10 mouse cellular contexts compared by ENCODE assay signal in genomic region chr8:121570335-121570734, GRCm38 (mm10). TPM values are rescaled to one million over a fixed set of nuclear protein-coding genes. Genes with fewer than 3 reads are reported as not detected.
A peak's percentile ranks its signal among the peaks of the same experiment; 100 is the strongest.
DNase-seq lines count a peak whose midpoint lies in the region; ATAC-seq and TF ChIP-seq lines count a peak whose summit lies in the region.
"Had no signal": no experiment of that assay in that cellular context is flagged by ENCODE, and none has a peak within 500 bp of the region (broad histone marks: within the 10 kb centered on the region; RNA-seq: fewer than 3 reads in every experiment).

No protein-coding gene starts in this region.

- TF ChIP-seq EP300 in heart, postnatal 0 days (IDR thresholded peaks at IDR 0.05; ENCODE audit: low read depth), result no peak

- H3K9ac ChIP-seq in heart, embryonic 13.5 days, result 0 out of 2 replicates have a peak overlapping the region, but pooled peaks have one; percentile 26
- H3K9ac ChIP-seq in heart, postnatal 0 days (replicated peaks; ENCODE audit: low read depth, low read length), result no peak overlapping the region
- no peak overlapping the region for H3K9ac ChIP-seq in forebrain, embryonic 16.5 days (replicated peaks; ENCODE audit: low read depth, low read length)
- H3K9ac ChIP-seq: embryonic facial prominence, embryonic 13.5 days had no signal

- WGBS in heart, embryonic 13.5 days, result 70% methylated on average over 21 of the region's 21 CpGs
- 73% methylated on average over 21 of the region's 21 CpGs for WGBS in heart, postnatal 0 days
- 91% methylated on average over 21 of the region's 21 CpGs for WGBS in forebrain, embryonic 16.5 days

- H3K4me3 ChIP-seq in heart, embryonic 13.5 days, result peak overlapping the region; percentile 22
- no peak overlapping the region for H3K4me3 ChIP-seq in heart, postnatal 0 days (ENCODE audit: low read depth, low read length)
- no peak overlapping the region for H3K4me3 ChIP-seq in forebrain, embryonic 16.5 days (replicated peaks; ENCODE audit: low read length)
- H3K4me3 ChIP-seq: embryonic facial prominence, embryonic 13.5 days had no signal

- no peak overlapping the region for H3K27ac ChIP-seq in heart, embryonic 13.5 days (replicated peaks)
- no peak overlapping the region for H3K27ac ChIP-seq in heart, postnatal 0 days (ENCODE audit: low read depth)
- H3K27ac ChIP-seq in forebrain, embryonic 16.5 days (ENCODE audit: low read length), result no peak overlapping the region
- H3K27ac ChIP-seq: embryonic facial prominence, embryonic 13.5 days had no signal

- ATAC-seq in heart, embryonic 13.5 days (ENCODE audit: extremely low read depth, insufficient number of reproducible peaks, low FRiP score, low TSS enrichment), result no peak
- peak; percentile 24 for ATAC-seq in activated CD4-positive, CD25-positive, alpha-beta regulatory T cell, adult 4 months
- no peak for ATAC-seq in heart, postnatal 0 days (ENCODE audit: insufficient read depth, low read depth)
- ATAC-seq in forebrain, embryonic 16.5 days, result no peak

- H3K27me3 ChIP-seq in heart, embryonic 13.5 days (replicated peaks), result no peaks in the 10 kb centered on the region
- no peaks in the 10 kb centered on the region for H3K27me3 ChIP-seq in heart, postnatal 0 days (ENCODE audit: control insufficient read depth, insufficient read depth, low read length)
- H3K27me3 ChIP-seq in forebrain, embryonic 16.5 days (replicated peaks; ENCODE audit: control insufficient read depth, insufficient read depth, low read length), result no peaks in the 10 kb centered on the region
- H3K27me3 ChIP-seq: embryonic facial prominence, embryonic 13.5 days had no signal

- H3K36me3 ChIP-seq in heart, embryonic 13.5 days, result peaks cover 10% of the 10 kb centered on the region
- no peaks in the 10 kb centered on the region for H3K36me3 ChIP-seq in heart, postnatal 0 days (replicated peaks; ENCODE audit: control insufficient read depth, insufficient read depth, low read length)
- H3K36me3 ChIP-seq in forebrain, embryonic 16.5 days (ENCODE audit: control insufficient read depth, insufficient read depth), result no peaks in the 10 kb centered on the region

- H3K9me3 ChIP-seq in heart, embryonic 13.5 days, result no peaks in the 10 kb centered on the region
- no peaks in the 10 kb centered on the region for H3K9me3 ChIP-seq in heart, postnatal 0 days (replicated peaks; ENCODE audit: control insufficient read depth, low read length)
- no peaks in the 10 kb centered on the region for H3K9me3 ChIP-seq in forebrain, embryonic 16.5 days (ENCODE audit: control insufficient read depth, low read length)
- H3K9me3 ChIP-seq: embryonic facial prominence, embryonic 13.5 days had no signal

- peaks cover 22% of the 10 kb centered on the region for H3K4me1 ChIP-seq in heart, embryonic 13.5 days
- peaks cover 9% of the 10 kb centered on the region; the same call in 1 of the 2 replicates for H3K4me1 ChIP-seq in heart, postnatal 0 days (ENCODE audit: control insufficient read depth, insufficient read depth)
- peaks cover 3% of the 10 kb centered on the region; the same call in 1 of the 2 replicates for H3K4me1 ChIP-seq in forebrain, embryonic 16.5 days (replicated peaks; ENCODE audit: control insufficient read depth, insufficient read depth, low read length)

- DNase-seq in heart, postnatal 14 days, result no peak
- no peak for DNase-seq in heart, postnatal 0 days (ENCODE audit: low spot score)
- DNase-seq in lung, postnatal 4 days, result peak; percentile 55 to 71
- DNase-seq in cerebellum, postnatal 25 days, result no peak
- no peak for DNase-seq in left cerebral cortex, postnatal 4 days
- DNase-seq: kidney, adult 18-20 months had no signal

- intact Hi-C loops in heart, postnatal 14 days (cut with DNase I), result no loop called here
- intact Hi-C loops in left cerebral cortex, postnatal 4 days (cut with DNase I), result no loop called here

- no peak for TF ChIP-seq CTCF in heart, postnatal 0 days (IDR thresholded peaks at IDR 0.05; ENCODE audit: low read depth)

- peak overlapping the region; percentile 49 for H3K4me2 ChIP-seq in heart, embryonic 13.5 days
- peak overlapping the region; percentile 12; the same call in 1 of the 2 replicates for H3K4me2 ChIP-seq in heart, postnatal 0 days (ENCODE audit: low read depth, low read length)
- no peak overlapping the region for H3K4me2 ChIP-seq in forebrain, embryonic 16.5 days (ENCODE audit: low read length)
- H3K4me2 ChIP-seq: embryonic facial prominence, embryonic 13.5 days had no signal

RNA-seq across cellular contexts. Expression of gene Fbxo31, which starts 8.3 kb away (rescaled TPM):
- polyA plus RNA-seq in heart, embryonic 13.5 days (2015; fragmentation: Nextera tagmentation; extraction: Ambion mirVana), result 7.8 and 9.8 TPM in 2 replicates
- 10 to 100 TPM; 74.4 to 93.8 TPM for total RNA-seq in heart, postnatal 14 days (2021)
- polyA plus RNA-seq in activated CD4-positive, CD25-positive, alpha-beta regulatory T cell, adult 4 months (2017; shearing (Covaris generic)), result 1 to 10 TPM; 2.2 to 2.4 TPM
- 26.7 and 28.9 TPM in 2 replicates for total RNA-seq in heart, postnatal 0 days (2014; rRNA removed; ENCODE audit: low replicate concordance)
- polyA plus RNA-seq in heart, postnatal 0 days (2015; fragmentation: Nextera tagmentation; extraction: Ambion mirVana), result 12.7 and 13.5 TPM in 2 replicates
- polyA plus RNA-seq in forebrain, embryonic 16.5 days (2015; fragmentation: Nextera tagmentation; extraction: Ambion mirVana), result 33.8 and 35.9 TPM in 2 replicates
- 10 to 100 TPM; 64.1 to 67.3 TPM for total RNA-seq in left cerebral cortex, postnatal 4 days (2021)

RNA-seq across cellular contexts. Expression of gene Map1lc3b, which starts 19.8 kb away (rescaled TPM):
- 187 and 188 TPM in 2 replicates for polyA plus RNA-seq in heart, embryonic 13.5 days (2015; fragmentation: Nextera tagmentation; extraction: Ambion mirVana)
- total RNA-seq in heart, postnatal 14 days (2021), result 100 to 1,000 TPM; 215 to 228 TPM
- polyA plus RNA-seq in activated CD4-positive, CD25-positive, alpha-beta regulatory T cell, adult 4 months (2017; shearing (Covaris generic)), result 100 to 1,000 TPM; 456 to 496 TPM
- 186 and 191 TPM in 2 replicates for total RNA-seq in heart, postnatal 0 days (2014; rRNA removed; ENCODE audit: low replicate concordance)
- 313 and 342 TPM in 2 replicates for polyA plus RNA-seq in heart, postnatal 0 days (2015; fragmentation: Nextera tagmentation; extraction: Ambion mirVana)
- 407 and 443 TPM in 2 replicates for polyA plus RNA-seq in forebrain, embryonic 16.5 days (2015; fragmentation: Nextera tagmentation; extraction: Ambion mirVana)
- total RNA-seq in left cerebral cortex, postnatal 4 days (2021), result 100 to 1,000 TPM; 145 to 167 TPM

RNA-seq across cellular contexts. Expression of gene 1700018B08Rik, which starts 26.2 kb away (rescaled TPM):
- not detected in 2 replicates for polyA plus RNA-seq in heart, embryonic 13.5 days (2015; fragmentation: Nextera tagmentation; extraction: Ambion mirVana)
- not detected for total RNA-seq in heart, postnatal 14 days (2021)
- not detected for polyA plus RNA-seq in activated CD4-positive, CD25-positive, alpha-beta regulatory T cell, adult 4 months (2017; shearing (Covaris generic))
- not detected in 2 replicates for total RNA-seq in heart, postnatal 0 days (2014; rRNA removed; ENCODE audit: low replicate concordance)
- not detected in 2 replicates for polyA plus RNA-seq in heart, postnatal 0 days (2015; fragmentation: Nextera tagmentation; extraction: Ambion mirVana)
- polyA plus RNA-seq in forebrain, embryonic 16.5 days (2015; fragmentation: Nextera tagmentation; extraction: Ambion mirVana), result not detected in 2 replicates
- total RNA-seq in left cerebral cortex, postnatal 4 days (2021), result not detected
- polyA plus RNA-seq: embryonic facial prominence, embryonic 13.5 days had no signal

Comparison
In these comparisons a context has a peak if more than half of its experiments do, and no peak if none do; other contexts are left out.
1. DNase-seq: peak in lung, postnatal 4 days (2 of 2); none in heart, postnatal 14 days (0 of 2), heart, postnatal 0 days (single experiment), cerebellum, postnatal 25 days (0 of 2) and left cerebral cortex, postnatal 4 days (single experiment).